Mouse (Mus musculus): ENCODE measurements at regions not wholly inside any gene's neighbourhood (a gene's known extent, or its start where the extent isn't known, plus 50 kb on each side); places are given as distances from the start of the nearest gene placed in this dataset.

GRCm38 (mm10) chr13:85035903-85036302 lies 153.3 kb upstream of the Ccnh start:
- no peak for ATAC-seq (replicated peaks; ENCODE audit: low FRiP score, poor library complexity, severe bottlenecking)

GRCm38 (mm10) chr13:85036830-85037229 lies 152.4 kb upstream of the Ccnh start:
- no peak for ATAC-seq (replicated peaks; ENCODE audit: low FRiP score, poor library complexity, severe bottlenecking)

- no peak for ATAC-seq (replicated peaks; ENCODE audit: low FRiP score, poor library complexity, severe bottlenecking)
Measured at GRCm38 (mm10) chr13:85066585-85067550, 122.3 kb upstream of the Ccnh start.

- no peak for ATAC-seq (replicated peaks; ENCODE audit: low FRiP score, poor library complexity, severe bottlenecking)
Measured at GRCm38 (mm10) chr13:85067551-85068283, 121.5 kb upstream of the Ccnh start.

GRCm38 (mm10) chr13:85068403-85068802 lies 120.8 kb upstream of the Ccnh start:
- no peak for ATAC-seq (replicated peaks; ENCODE audit: low FRiP score, poor library complexity, severe bottlenecking)

GRCm38 (mm10) chr13:85083335-85083734 lies 105.9 kb upstream of the Ccnh start:
- ATAC-seq (replicated peaks; ENCODE audit: low FRiP score, poor library complexity, severe bottlenecking) = no peak

GRCm38 (mm10) chr13:85083742-85084141 lies 105.5 kb upstream of the Ccnh start:
- no peak for ATAC-seq (replicated peaks; ENCODE audit: low FRiP score, poor library complexity, severe bottlenecking)

GRCm38 (mm10) chr13:85096174-85096573 lies 93.0 kb upstream of the Ccnh start:
- ATAC-seq (replicated peaks; ENCODE audit: low FRiP score, poor library complexity, severe bottlenecking) = no peak

- ATAC-seq (replicated peaks; ENCODE audit: low FRiP score, poor library complexity, severe bottlenecking) = no peak
Measured at GRCm38 (mm10) chr13:85123309-85123708, 65.9 kb upstream of the Ccnh start.

GRCm38 (mm10) chr13:85126573-85127547 lies 62.3 kb upstream of the Ccnh start:
- peak; percentile 99 for ATAC-seq (replicated peaks; ENCODE audit: low FRiP score, poor library complexity, severe bottlenecking)

GRCm38 (mm10) chr13:85127548-85127925 lies 61.7 kb upstream of the Ccnh start:
- no peak for ATAC-seq (replicated peaks; ENCODE audit: low FRiP score, poor library complexity, severe bottlenecking)

All from erythroblast, adult 5-6 weeks (primary cell).